Mouse (Mus musculus) E14TG2a.4 (cell line): ENCODE results near the gene Calcrl.

ENCODE experiments used
- CTCF ChIP-seq: conservative IDR thresholded peaks from 2 replicates; pipeline ENCODE4 v1.5.1; 2014; ENCODE audit warnings: low read length
- NANOG ChIP-seq: IDR thresholded peaks from 2 replicates; pipeline ENCODE4 v1.6.1; 2014; ENCODE audit warnings: borderline replicate concordance, low read length, mixed read lengths
- POU5F1 ChIP-seq: IDR thresholded peaks from 2 replicates; pipeline ENCODE4 v1.6.1; 2014; ENCODE audit warnings: low read length, borderline replicate concordance

- no peak for TF ChIP-seq CTCF
- no peak for TF ChIP-seq NANOG
- no peak for TF ChIP-seq POU5F1
Observed at GRCm38 (mm10) chr2:84384911-84385693, 40.1 kb downstream of the Calcrl start.
